Mouse (Mus musculus) left cerebral cortex, adult 6 months (tissue): ENCODE results near the gene Gm45140. TPM values are rescaled to one million over a fixed set of nuclear protein-coding genes. Genes with fewer than 3 reads are reported as not detected.

Source experiments
- long read RNA-seq, 2 experiments: library from polyadenylated mRNA; unstranded; transcript quantifications; one replicate each; pipeline ENCODE4 v2.0.0; 2019 to 2020
- polyA plus RNA-seq: library from polyadenylated mRNA; unstranded; fragments of <200 nt; fragmentation: Nextera tagmentation; gene quantifications from 2 replicates; pipeline ENCODE4 v1.2.3, GENCODE M21; 2021

Gm45140 gene
- 1.0 and 1.5 TPM in 2 replicates for polyA plus RNA-seq
- long read RNA-seq, experiment 1, partial matches to known transcripts, result 1 of 3 reads
- long read RNA-seq, experiment 1, other reads (novel, unspliced or antisense), result 2 of 3 reads
- long read RNA-seq, experiment 2, partial matches to known transcripts, result 0 of 3 reads
- long read RNA-seq, experiment 2, other reads (novel, unspliced or antisense), result 3 of 3 reads

DNA sequence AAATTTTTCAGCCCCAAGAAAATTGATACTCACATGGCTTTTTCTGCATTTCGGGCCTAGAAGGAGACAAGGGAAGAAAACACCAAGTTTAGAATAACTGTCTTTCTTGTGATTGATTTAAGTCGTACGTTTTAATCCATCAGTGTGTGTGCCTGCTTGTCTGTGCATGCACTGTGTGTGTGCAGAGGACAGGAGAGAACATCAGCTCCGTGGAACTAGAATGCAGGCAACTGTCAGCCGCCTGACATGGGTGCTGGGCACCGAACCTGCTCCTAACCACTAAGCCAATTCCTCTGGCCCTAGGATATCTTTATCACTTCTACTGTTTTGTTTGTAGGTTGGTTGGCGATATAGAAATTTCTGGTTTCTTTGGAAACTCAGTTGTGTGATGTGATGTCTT is at the start of gene Gm45140:
Gene Gm45140, minus strand, starts transcription at position 101 of the 400 bp plus-strand sequence.

DNA sequence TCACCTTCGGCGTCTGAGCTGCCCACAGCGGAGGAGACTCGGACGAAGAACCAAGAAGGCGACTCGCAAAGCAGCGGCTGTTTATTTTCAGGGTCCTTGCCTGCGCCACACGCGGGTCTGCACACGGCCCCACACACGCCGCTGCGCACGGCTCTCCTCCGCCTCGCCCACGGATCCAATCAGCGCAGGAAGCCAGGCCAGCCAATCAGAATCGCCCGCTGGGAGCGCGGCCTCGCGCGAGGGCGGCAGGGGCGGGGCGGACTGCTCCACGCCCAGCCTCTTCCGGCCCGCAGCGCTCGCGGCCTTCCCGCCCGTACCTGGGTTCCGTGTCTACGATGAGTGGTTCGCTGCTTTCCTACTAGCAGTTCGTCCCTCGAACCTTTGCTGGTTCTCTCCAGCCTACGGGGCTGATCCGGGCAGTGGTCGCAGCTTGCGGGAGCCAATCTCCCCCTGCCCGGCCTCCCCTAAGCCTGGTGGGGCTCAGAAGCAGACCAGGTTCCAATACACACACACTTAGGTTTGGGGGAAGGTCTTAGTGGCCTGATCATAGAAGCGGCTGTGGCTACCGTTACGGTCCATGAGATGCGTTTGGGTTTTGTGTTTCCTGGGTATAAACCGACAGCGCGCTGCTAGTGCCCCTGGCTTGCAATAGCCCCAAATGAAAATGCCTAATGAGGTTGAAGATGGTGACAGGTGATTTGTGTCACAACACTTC is 15.5 kb upstream of the Gm45140 start, which contains the start of gene Cnbp:
Gene Cnbp, minus strand, starts transcription at position 207 of the 715 bp plus-strand sequence.

GRCm38 (mm10) chr6:87838551-87839197 is 3.1 kb upstream of the Gm45140 start, which contains the start of gene Isy1:
Gene Isy1, minus strand, starts transcription at chr6:87838798.

DNA sequence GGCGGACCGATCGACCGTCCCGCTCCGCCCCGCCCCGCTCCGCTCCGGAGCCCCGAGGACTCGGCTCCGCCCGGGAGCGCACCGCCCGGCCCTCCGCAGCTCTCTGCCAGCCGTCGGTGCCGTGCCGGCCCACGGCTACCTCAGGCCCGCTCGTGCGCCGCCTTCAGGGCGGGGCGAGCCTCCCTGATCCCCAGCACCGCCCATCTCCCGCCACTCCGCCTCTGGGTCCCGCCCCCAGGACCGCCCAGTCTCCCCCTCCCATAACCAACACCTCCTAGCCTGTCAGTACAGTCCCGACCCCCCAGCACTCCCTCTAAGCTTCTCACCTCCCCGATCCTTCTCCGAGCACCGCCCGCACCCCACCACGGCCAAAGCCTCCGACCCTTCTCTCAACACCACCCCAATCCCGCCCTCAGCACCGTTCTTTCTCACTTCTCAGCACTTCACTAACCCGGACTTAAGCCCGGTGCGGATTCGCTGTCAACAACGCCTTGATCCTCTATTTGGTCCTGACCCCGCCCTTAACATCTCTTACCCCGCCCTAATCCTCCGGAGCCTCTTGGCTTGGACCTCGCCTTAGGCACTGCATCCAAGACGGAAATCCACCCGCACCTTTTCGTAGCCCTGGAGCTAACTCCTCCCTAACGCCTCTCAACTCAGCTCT is 23.8 kb downstream of the Gm45140 start, which contains the start of gene Rab43:
Gene Rab43, minus strand, starts transcription at position 490 of the 664 bp plus-strand sequence.

GRCm38 (mm10) chr6:87777842-87778241 is 57.8 kb downstream of the Gm45140 start, which contains the start of gene Gp9:
Gene Gp9, plus strand, starts transcription at chr6:87778072.

Other genes starting within 250 kb of the Gm45140 start
- gene Prokr1, start 245.1 kb downstream of the Gm45140 start, polyA plus RNA-seq, result 0.13 TPM in 1 of 2 replicates, not detected in the other
- 3.1 and 3.4 TPM in 2 replicates for gene Aplf, start 163.6 kb downstream of the Gm45140 start, polyA plus RNA-seq
- gene Efcc1, start 104.9 kb downstream of the Gm45140 start, polyA plus RNA-seq, result 6.5 and 9.2 TPM in 2 replicates
- gene Gp9, start 57.7 kb downstream of the Gm45140 start, polyA plus RNA-seq, result 1.2 and 1.3 TPM in 2 replicates
- gene Rab43, start 23.6 kb downstream of the Gm45140 start, polyA plus RNA-seq, result 2.2 and 6.5 TPM in 2 replicates
- 17.5 and 25.3 TPM in 2 replicates for gene Isy1, start 3.0 kb upstream of the Gm45140 start, polyA plus RNA-seq
- 531 and 718 TPM in 2 replicates for gene Cnbp, start 15.3 kb upstream of the Gm45140 start, polyA plus RNA-seq
- 144 and 170 TPM in 2 replicates for gene Copg1, start 52.0 kb upstream of the Gm45140 start, polyA plus RNA-seq
- 22.2 and 27.0 TPM in 2 replicates for gene Hmces, start 78.1 kb upstream of the Gm45140 start, polyA plus RNA-seq
- gene H1fx, start 145.8 kb upstream of the Gm45140 start, polyA plus RNA-seq, result 1.7 and 24.2 TPM in 2 replicates
- gene Rab7, start 209.5 kb upstream of the Gm45140 start, polyA plus RNA-seq, result 324 and 362 TPM in 2 replicates
- gene Rpn1, start 248.7 kb upstream of the Gm45140 start, polyA plus RNA-seq, result 111 and 122 TPM in 2 replicates